ENCODE assay signal across 8 mouse cellular contexts in genomic region chr2:167689501-167690218, GRCm38 (mm10). TPM values are rescaled to one million over a fixed set of nuclear protein-coding genes. Genes with fewer than 3 reads are reported as not detected.
A peak's percentile ranks its signal among the peaks of the same experiment; 100 is the strongest.
DNase-seq lines count a peak whose midpoint lies in the region; ATAC-seq and TF ChIP-seq lines count a peak whose summit lies in the region.

Tmem189 (minus strand) TSS chr2:167689822.

- peak in 1 of 2 experiments; percentile 58; a peak in 3 of 4 replicates for TF ChIP-seq POLR2A in MEL (IDR thresholded peaks at IDR 0.05; ENCODE audit: control insufficient read depth in 1 of 2, insufficient read depth in 1 of 2, low read depth in 1 of 2, low read length in 2 of 2, poor library complexity in 1 of 2)
- no peak for TF ChIP-seq POLR2A in olfactory bulb, adult 2 months (IDR thresholded peaks at IDR 0.05; ENCODE audit: insufficient read depth, low read depth, low read length)

- H3K27ac ChIP-seq in MEL (ENCODE audit: control insufficient read depth, low read depth, low read length): peak within 1 kb of the TSS; percentile 77
- H3K27ac ChIP-seq in forebrain, postnatal 0 days (ENCODE audit: low read depth, low read length): peak within 1 kb of the TSS; percentile 59
- H3K27ac ChIP-seq in lung, embryonic 16.5 days (ENCODE audit: low read length): peak within 1 kb of the TSS; percentile 94
- H3K27ac ChIP-seq in olfactory bulb, adult 2 months (ENCODE audit: insufficient read depth, low read depth, low read length): no peak within 1 kb of the TSS

- peaks cover 30% of the 10 kb centered on the region for H3K79me2 ChIP-seq in MEL (ENCODE audit: control insufficient read depth, insufficient read depth, low read length, poor library complexity)

- H3K4me3 ChIP-seq in MEL (ENCODE audit: control insufficient read depth in 1 of 2, insufficient read depth in 1 of 2, low read depth in 2 of 2, low read length in 2 of 2): peak within 1 kb of the TSS; percentile 73 to 96
- peak within 1 kb of the TSS; percentile 64 for H3K4me3 ChIP-seq in forebrain, postnatal 0 days (ENCODE audit: low read depth, low read length)
- H3K4me3 ChIP-seq in lung, embryonic 16.5 days (ENCODE audit: low read length): peak within 1 kb of the TSS; percentile 73
- H3K4me3 ChIP-seq in olfactory bulb, adult 2 months (ENCODE audit: insufficient read depth, low read depth, low read length): peak within 1 kb of the TSS; percentile 68

- no peak for TF ChIP-seq RAD21 in MEL (IDR thresholded peaks at IDR 0.05; ENCODE audit: low read depth, low read length)

- peak; percentile 54 for ATAC-seq in forebrain, postnatal 0 days
- peak; percentile 1; the same call in 1 of the 2 replicates for ATAC-seq in lung, embryonic 16.5 days (ENCODE audit: low read depth)

- intact Hi-C loops in heart, postnatal 36 days (cut with DNase I): loop anchor here (2.0 to 10.0 kb wide), 4 partner anchors 89 to 385 kb away; no protein-coding TSS in a partner anchor

- WGBS in forebrain, postnatal 0 days: 2% methylated on average over 94 of the region's 99 CpGs
- WGBS in lung, embryonic 16.5 days: under 1% methylated on average over 97 of the region's 99 CpGs
- WGBS in olfactory bulb, adult 2 months: 1% methylated on average over 97 of the region's 99 CpGs

- peaks cover 2 to 19% of the 10 kb centered on the region in 2 experiments; a peak in 3 of 4 replicates for H3K36me3 ChIP-seq in MEL (ENCODE audit: control insufficient read depth in 1 of 2, insufficient read depth in 2 of 2, low read length in 2 of 2)
- H3K36me3 ChIP-seq in forebrain, postnatal 0 days (ENCODE audit: insufficient read depth): no peaks in the 10 kb centered on the region
- H3K36me3 ChIP-seq in lung, embryonic 16.5 days (ENCODE audit: control insufficient read depth, insufficient read depth, low read length): peaks cover 13% of the 10 kb centered on the region

- peak within 1 kb of the TSS; percentile 84 for H3K4me2 ChIP-seq in forebrain, postnatal 0 days (ENCODE audit: low read depth)
- H3K4me2 ChIP-seq in lung, embryonic 16.5 days (ENCODE audit: low read depth, low read length): peak within 1 kb of the TSS; percentile 78

- TF ChIP-seq CTCF in MEL (IDR thresholded peaks at IDR 0.05 in 2 of 3, conservative IDR thresholded peaks at IDR 0.05 in 1 of 3; ENCODE audit: control insufficient read depth in 1 of 3, insufficient read depth in 1 of 3, low read depth in 2 of 3, low read length in 3 of 3, poor library complexity in 1 of 3, severe bottlenecking in 1 of 3): no peak
- TF ChIP-seq CTCF in forebrain, postnatal 0 days (IDR thresholded peaks at IDR 0.05; ENCODE audit: low read depth): no peak
- TF ChIP-seq CTCF in olfactory bulb, adult 2 months (IDR thresholded peaks at IDR 0.05; ENCODE audit: insufficient read depth, low read depth, low read length): no peak

- DNase-seq in MEL (ENCODE audit: low read depth, low spot score): peak; percentile 90
- DNase-seq in cerebellum, adult 18-20 months: peak; percentile 60 to 64
- DNase-seq in forebrain, postnatal 0 days: peak; percentile 51
- DNase-seq in heart, postnatal 36 days: peak in 1 of 2 experiments; percentile 50
- peak; percentile 49 to 51 for DNase-seq in layer of hippocampus, postnatal 10 days (ENCODE audit: low spot score in 2 of 2)
- DNase-seq in thymus, postnatal 14 days: peak; percentile 72

- no peaks in the 10 kb centered on the region for H3K9me3 ChIP-seq in MEL (replicated peaks; ENCODE audit: insufficient read depth, low read length)
- no peaks in the 10 kb centered on the region for H3K9me3 ChIP-seq in forebrain, postnatal 0 days (ENCODE audit: low read length)
- H3K9me3 ChIP-seq in lung, embryonic 16.5 days (ENCODE audit: control insufficient read depth, low read length): no peaks in the 10 kb centered on the region

- TF ChIP-seq EP300 in MEL (IDR thresholded peaks at IDR 0.05; ENCODE audit: low read depth in 1 of 2, low read length in 2 of 2): peak; percentile 15 to 54; a peak in 3 of 4 replicates

- H3K9ac ChIP-seq in MEL (ENCODE audit: control insufficient read depth, low read depth, low read length, poor library complexity, severe bottlenecking): peak within 1 kb of the TSS; percentile 82
- H3K9ac ChIP-seq in forebrain, postnatal 0 days: peak within 1 kb of the TSS; percentile 58
- H3K9ac ChIP-seq in lung, embryonic 16.5 days (ENCODE audit: low read length): peak within 1 kb of the TSS; percentile 87

- H3K27me3 ChIP-seq in MEL (ENCODE audit: control insufficient read depth in 1 of 2, insufficient read depth in 2 of 2, low read length in 2 of 2): no peaks in the 10 kb centered on the region
- peaks cover 23% of the 10 kb centered on the region for H3K27me3 ChIP-seq in forebrain, postnatal 0 days (ENCODE audit: insufficient read depth, low read length)
- H3K27me3 ChIP-seq in lung, embryonic 16.5 days (ENCODE audit: control insufficient read depth, insufficient read depth, low read depth, low read length): no peaks in the 10 kb centered on the region

- H3K4me1 ChIP-seq in MEL (ENCODE audit: control insufficient read depth in 1 of 2, insufficient read depth in 2 of 2, low read length in 2 of 2): peaks cover 11 to 27% of the 10 kb centered on the region in 2 experiments
- H3K4me1 ChIP-seq in forebrain, postnatal 0 days (ENCODE audit: insufficient read depth): no peaks in the 10 kb centered on the region
- H3K4me1 ChIP-seq in lung, embryonic 16.5 days (replicated peaks; ENCODE audit: control insufficient read depth, insufficient read depth, low read length): peaks cover 19% of the 10 kb centered on the region
- H3K4me1 ChIP-seq in olfactory bulb, adult 2 months (ENCODE audit: control insufficient read depth, insufficient read depth, low read length): peaks cover 31% of the 10 kb centered on the region

TF ChIP-seq in MEL, 35 proteins besides CTCF, POLR2A, EP300 and RAD21 (continues in another document):
- TF ChIP-seq ZC3H11A (IDR thresholded peaks at IDR 0.05; ENCODE audit: low read depth, low read length): no peak
- no peak for TF ChIP-seq E2F4 (IDR thresholded peaks at IDR 0.05; ENCODE audit: borderline replicate concordance, low read depth, low read length)
- peak; percentile 30; the same call in 1 of the 2 replicates for TF ChIP-seq TCF12 (IDR thresholded peaks at IDR 0.05; ENCODE audit: low read depth, low read length)
- peak; percentile 70; the same call in 1 of the 2 replicates for TF ChIP-seq ETS1 (IDR thresholded peaks at IDR 0.05; ENCODE audit: low read depth, low read length)
- no peak for TF ChIP-seq JUND (IDR thresholded peaks at IDR 0.05; ENCODE audit: low read depth, low read length)
- TF ChIP-seq CHD1 (IDR thresholded peaks at IDR 0.05; ENCODE audit: low read depth, low read length): no peak
- peak; percentile 18; the same call in 1 of the 2 replicates for TF ChIP-seq USF1 (IDR thresholded peaks at IDR 0.05; ENCODE audit: low read depth, low read length)
- TF ChIP-seq BHLHE40 (IDR thresholded peaks at IDR 0.05; ENCODE audit: borderline replicate concordance, low read depth, low read length): peak; percentile 68; the same call in 1 of the 2 replicates
- no peak for TF ChIP-seq TAL1 (IDR thresholded peaks at IDR 0.05; ENCODE audit: low read length)
- peak; percentile 93 for TF ChIP-seq MAX (IDR thresholded peaks at IDR 0.05; ENCODE audit: low read length)
- TF ChIP-seq MAZ (IDR thresholded peaks at IDR 0.05; ENCODE audit: low read depth, low read length): no peak
- TF ChIP-seq ELF1 (IDR thresholded peaks at IDR 0.05; ENCODE audit: low read depth, low read length): no peak
- TF ChIP-seq ZNF384 (IDR thresholded peaks at IDR 0.05; ENCODE audit: low read depth, low read length): no peak
- no peak for TF ChIP-seq CHD2 (IDR thresholded peaks at IDR 0.05; ENCODE audit: low read length)
- TF ChIP-seq SMC3 (IDR thresholded peaks at IDR 0.05; ENCODE audit: low read depth, low read length): no peak
- peak; percentile 97 for TF ChIP-seq MXI1 (IDR thresholded peaks at IDR 0.05; ENCODE audit: low read depth, low read length)
- TF ChIP-seq RCOR1 (IDR thresholded peaks at IDR 0.05; ENCODE audit: low read depth, low read length): 0 out of 2 replicates have a peak, but pooled peaks have one; percentile 7
- TF ChIP-seq MAFK (IDR thresholded peaks at IDR 0.05; ENCODE audit: borderline replicate concordance, low read depth, low read length): 0 out of 2 replicates have a peak, but pooled peaks have one; percentile 8
- TF ChIP-seq ZMIZ1 (IDR thresholded peaks at IDR 0.05; ENCODE audit: low read depth, low read length): no peak
- peak; percentile 68 for TF ChIP-seq HCFC1 (IDR thresholded peaks at IDR 0.05; ENCODE audit: low read depth, low read length)
- TF ChIP-seq SIN3A (IDR thresholded peaks at IDR 0.05; ENCODE audit: low read length): peak; percentile 93
- no peak for TF ChIP-seq POLR2AphosphoS5 (IDR thresholded peaks at IDR 0.05; ENCODE audit: borderline replicate concordance, low read depth, low read length)
- no peak; the same call in 1 of the 2 replicates for TF ChIP-seq POLR2AphosphoS2 (IDR thresholded peaks at IDR 0.05; ENCODE audit: low read length)
- TF ChIP-seq KAT2A (conservative IDR thresholded peaks at IDR 0.05; ENCODE audit: low read depth, low read length): peak; percentile 53; the same call in 1 of the 2 replicates
- no peak for TF ChIP-seq MEF2A (IDR thresholded peaks at IDR 0.05; ENCODE audit: extremely low read depth, insufficient replicate concordance, low read depth, low read length, poor library complexity, severe bottlenecking)
- TF ChIP-seq ZKSCAN1 (IDR thresholded peaks at IDR 0.05; ENCODE audit: low read depth, low read length): no peak
- TF ChIP-seq USF2 (IDR thresholded peaks at IDR 0.05; ENCODE audit: borderline replicate concordance in 1 of 2, insufficient read depth in 1 of 2, low read depth in 1 of 2, low read length in 2 of 2): no peak
- no peak for TF ChIP-seq MYB (IDR thresholded peaks at IDR 0.05; ENCODE audit: low read depth, low read length)
- TF ChIP-seq GABPA (IDR thresholded peaks at IDR 0.05; ENCODE audit: low read depth, low read length): no peak
- peak; percentile 98 for TF ChIP-seq MYC (IDR thresholded peaks at IDR 0.05; ENCODE audit: low read depth, low read length)

RNA-seq across cellular contexts. Expression of gene Tmem189, which starts in this region (rescaled TPM):
- total RNA-seq in MEL (2012; rRNA removed): 18.2 and 21.7 TPM in 2 replicates
- polyA plus RNA-seq in MEL (2012; ENCODE audit: insufficient read depth in 1 of 2, insufficient read length in 2 of 2, low read depth in 1 of 2, low replicate concordance in 2 of 2, missing spikeins in 1 of 2): 10 to 100 TPM in 1 of 2 experiments, not detected in 1; 46.5 TPM
- 37.7 and 39.5 TPM in 2 replicates for total RNA-seq in forebrain, postnatal 0 days (2014; rRNA removed)
- 33.7 and 38.4 TPM in 2 replicates for polyA plus RNA-seq in forebrain, postnatal 0 days (2015; fragmentation: Nextera tagmentation; extraction: Ambion mirVana)
- 10 to 100 TPM; 26.6 to 29.9 TPM for total RNA-seq in heart, postnatal 36 days (2021)
- total RNA-seq in layer of hippocampus, postnatal 10 days (2021): 10 to 100 TPM; 55.6 to 55.9 TPM
- polyA plus RNA-seq in lung, embryonic 16.5 days (2015; fragmentation: Nextera tagmentation; extraction: Ambion mirVana): 38.3 and 39.6 TPM in 2 replicates
- 167 TPM in 1 of 2 replicates, not detected in the other for polyA plus RNA-seq in olfactory bulb, adult 2 months (2012; ENCODE audit: insufficient read depth, insufficient read length, low replicate concordance, missing spikeins)
